Mouse (Mus musculus): ENCODE measurements around the gene Mcrip2. TPM values are rescaled to one million over a fixed set of nuclear protein-coding genes. Genes with fewer than 3 reads are reported as not detected.

Mcrip2 gene
- polyA plus RNA-seq, 1 experiment from 2014 or later = 15.9 TPM

GRCm38 (mm10) chr17:25841117-25841880 lies 27.3 kb downstream of the Mcrip2 start, which contains the start of gene Gm20683:
Gene Gm20683, minus strand, starts transcription at chr17:25841763.
- peaks cover 49% of the 10 kb centered on the region for H3K36me3 ChIP-seq (ENCODE audit: control insufficient read depth, insufficient read depth, low read length)
- no peak within 1 kb of the TSS for H3K4me2 ChIP-seq (ENCODE audit: low read length)
- H3K27ac ChIP-seq (ENCODE audit: low read depth, low read length) = no peak within 1 kb of the TSS
- no peak for DNase-seq (ENCODE audit: low spot score)
- WGBS = 94% methylated on average over 22 of the region's 22 CpGs
- H3K9me3 ChIP-seq (replicated peaks; ENCODE audit: control insufficient read depth, low read length) = no peaks in the 10 kb centered on the region
- no peaks in the 10 kb centered on the region for H3K27me3 ChIP-seq (replicated peaks; ENCODE audit: control insufficient read depth, insufficient read depth, low read length)
- H3K4me3 ChIP-seq (ENCODE audit: low read depth, low read length) = no peak within 1 kb of the TSS
- no peak within 1 kb of the TSS for H3K9ac ChIP-seq (ENCODE audit: low read length)
- peaks cover 21% of the 10 kb centered on the region for H3K4me1 ChIP-seq (ENCODE audit: control insufficient read depth, insufficient read depth, low read length)
- no peak for ATAC-seq

DNA sequence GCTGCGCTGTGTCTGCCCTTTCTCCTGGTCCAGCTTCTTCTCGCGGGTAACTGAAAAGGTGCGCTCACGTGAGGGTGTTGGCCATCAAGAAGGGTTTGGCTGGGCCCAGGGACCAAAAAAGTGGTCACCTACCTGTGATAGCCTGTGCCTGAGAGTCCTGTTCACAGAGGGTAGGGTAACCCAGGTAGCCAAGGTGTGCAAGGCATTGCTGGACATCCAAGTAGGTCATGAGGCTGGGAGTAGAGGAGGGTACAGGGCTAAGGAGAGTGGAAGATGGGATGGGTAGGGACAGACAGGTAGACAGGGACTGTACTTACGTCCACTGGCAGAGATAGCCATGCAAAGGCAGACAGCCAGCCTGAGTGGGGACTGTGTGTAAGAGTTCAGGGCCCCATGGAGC lies 28.0 kb downstream of the Mcrip2 start:
- Histone ChIP-seq H3K9ac (ENCODE audit: low read length) (no peak overlapping the region), H3K4me1 (ENCODE audit: control insufficient read depth, insufficient read depth, low read length) (peaks cover 25% of the 10 kb centered on the region), H3K36me3 (ENCODE audit: control insufficient read depth, insufficient read depth, low read length) (peaks cover 51% of the 10 kb centered on the region), H3K9me3 (replicated peaks; ENCODE audit: control insufficient read depth, low read length) (no peaks in the 10 kb centered on the region), H3K4me2 (ENCODE audit: low read length) (no peak overlapping the region), H3K27ac (ENCODE audit: low read depth, low read length) (no peak overlapping the region), H3K27me3 (replicated peaks; ENCODE audit: control insufficient read depth, insufficient read depth, low read length) (no peaks in the 10 kb centered on the region), H3K4me3 (ENCODE audit: low read depth, low read length) (no peak overlapping the region)
- ATAC-seq (no peak), DNase-seq (ENCODE audit: low spot score) (no peak)
- 98% methylated on average over 6 of the region's 6 CpGs for WGBS

DNA sequence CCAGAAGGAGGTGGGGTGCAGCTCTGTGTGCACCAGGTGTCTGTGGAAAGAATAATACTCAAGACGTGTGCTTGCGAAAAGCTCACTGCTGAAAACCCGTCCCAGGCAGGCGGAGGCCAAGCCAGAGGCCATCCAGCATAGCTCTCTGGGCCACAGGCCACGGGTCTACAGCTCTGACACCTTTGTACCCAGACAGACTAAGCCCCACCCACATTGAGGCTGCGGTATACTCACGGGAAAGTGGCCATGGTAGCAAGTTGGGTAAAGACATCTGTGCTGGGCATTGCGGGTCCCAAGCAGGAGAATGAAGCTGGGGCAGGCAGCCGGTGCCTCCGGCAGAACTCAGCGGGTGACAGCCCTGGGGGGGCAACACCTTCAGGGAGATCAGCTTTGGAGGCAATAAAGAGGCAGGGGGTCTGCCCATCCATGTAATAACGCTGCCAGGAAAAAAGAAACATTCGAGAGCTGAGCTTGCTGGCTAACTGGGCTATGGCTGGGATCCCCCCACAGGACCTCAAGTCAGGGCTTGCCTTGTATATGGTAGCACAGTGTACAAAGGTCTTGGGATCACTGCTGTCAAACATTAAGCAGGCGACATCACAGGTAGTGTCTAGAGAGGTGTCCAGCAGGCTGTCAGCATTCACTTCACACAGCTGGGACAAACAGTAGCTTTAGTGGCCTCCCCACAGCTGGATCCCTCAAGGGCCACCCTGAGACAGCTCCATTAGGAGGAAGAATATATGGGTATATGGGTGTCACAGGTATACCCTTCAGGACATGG lies 28.9 kb downstream of the Mcrip2 start:
- Histone ChIP-seq H3K9me3 (replicated peaks; ENCODE audit: control insufficient read depth, low read length) (no peaks in the 10 kb centered on the region), H3K27me3 (replicated peaks; ENCODE audit: control insufficient read depth, insufficient read depth, low read length) (no peaks in the 10 kb centered on the region), H3K4me3 (ENCODE audit: low read depth, low read length) (no peak overlapping the region), H3K9ac (ENCODE audit: low read length) (no peak overlapping the region), H3K27ac (ENCODE audit: low read depth, low read length) (no peak overlapping the region), H3K36me3 (ENCODE audit: control insufficient read depth, insufficient read depth, low read length) (peaks cover 59% of the 10 kb centered on the region), H3K4me2 (ENCODE audit: low read length) (no peak overlapping the region), H3K4me1 (ENCODE audit: control insufficient read depth, insufficient read depth, low read length) (peaks cover 32% of the 10 kb centered on the region)
- 85% methylated on average over 14 of the region's 14 CpGs for WGBS
- ATAC-seq (no peak), DNase-seq (ENCODE audit: low spot score) (no peak)

GRCm38 (mm10) chr17:25838904-25839303 lies 29.7 kb downstream of the Mcrip2 start:
- DNase-seq (ENCODE audit: low spot score) = no peak
- 91% methylated on average over 4 of the region's 4 CpGs for WGBS
- peaks cover 39% of the 10 kb centered on the region for H3K4me1 ChIP-seq (ENCODE audit: control insufficient read depth, insufficient read depth, low read length)

GRCm38 (mm10) chr17:25837533-25837932 lies 31.0 kb downstream of the Mcrip2 start:
- no peak overlapping the region for H3K4me3 ChIP-seq (ENCODE audit: low read depth, low read length)
- ATAC-seq = no peak
- H3K27ac ChIP-seq (ENCODE audit: low read depth, low read length) = peak overlapping the region; percentile 67
- peak; percentile 60 for DNase-seq (ENCODE audit: low spot score)
- peaks cover 38% of the 10 kb centered on the region for H3K4me1 ChIP-seq (ENCODE audit: control insufficient read depth, insufficient read depth, low read length)
- 27% methylated on average over 3 of the region's 3 CpGs for WGBS
- peaks cover 53% of the 10 kb centered on the region for H3K36me3 ChIP-seq (ENCODE audit: control insufficient read depth, insufficient read depth, low read length)
- H3K9me3 ChIP-seq (replicated peaks; ENCODE audit: control insufficient read depth, low read length) = no peaks in the 10 kb centered on the region
- peak overlapping the region; percentile 72; the same call in 1 of the 2 replicates for H3K9ac ChIP-seq (ENCODE audit: low read length)
- peak overlapping the region; percentile 72 for H3K4me2 ChIP-seq (ENCODE audit: low read length)
- H3K27me3 ChIP-seq (replicated peaks; ENCODE audit: control insufficient read depth, insufficient read depth, low read length) = no peaks in the 10 kb centered on the region

More at GRCm38 (mm10) chr17:25838904-25839303, 29.7 kb downstream of the Mcrip2 start:
- no peak for ATAC-seq
- peaks cover 59% of the 10 kb centered on the region for H3K36me3 ChIP-seq (ENCODE audit: control insufficient read depth, insufficient read depth, low read length)
- H3K9me3 ChIP-seq (replicated peaks; ENCODE audit: control insufficient read depth, low read length) = no peaks in the 10 kb centered on the region
- H3K4me2 ChIP-seq (ENCODE audit: low read length) = no peak overlapping the region
- no peak overlapping the region for H3K9ac ChIP-seq (ENCODE audit: low read length)
- no peaks in the 10 kb centered on the region for H3K27me3 ChIP-seq (replicated peaks; ENCODE audit: control insufficient read depth, insufficient read depth, low read length)
- no peak overlapping the region for H3K27ac ChIP-seq (ENCODE audit: low read depth, low read length)
- no peak overlapping the region for H3K4me3 ChIP-seq (ENCODE audit: low read depth, low read length)

DNA sequence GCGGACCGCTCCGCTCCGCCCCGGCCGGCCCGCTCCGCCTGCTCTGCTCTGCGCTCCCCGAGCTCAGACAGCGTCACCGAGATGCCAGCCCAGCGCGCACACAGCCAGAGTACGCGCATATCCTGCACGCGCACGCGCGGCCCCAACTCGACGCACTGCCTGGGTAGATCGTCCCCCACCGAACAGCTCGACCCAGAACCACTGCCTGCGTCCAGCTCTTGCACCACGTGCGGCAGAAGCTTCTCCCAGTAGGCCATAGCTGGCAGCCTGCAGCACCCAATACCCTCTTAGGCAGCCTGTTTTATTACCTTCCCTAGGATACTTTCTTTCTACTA lies 31.5 kb downstream of the Mcrip2 start, which contains the start of gene Rhbdl1:
TSS of gene Rhbdl1 (minus strand) at position 220 of the 335 bp plus-strand sequence.
- Histone ChIP-seq H3K4me2 (ENCODE audit: low read length) (peak within 1 kb of the TSS; percentile 72), H3K27ac (ENCODE audit: low read depth, low read length) (peak within 1 kb of the TSS; percentile 67), H3K9ac (ENCODE audit: low read length) (peak within 1 kb of the TSS; percentile 72), H3K9me3 (replicated peaks; ENCODE audit: control insufficient read depth, low read length) (no peaks in the 10 kb centered on the region), H3K4me3 (ENCODE audit: low read depth, low read length) (peak within 1 kb of the TSS; percentile 38), H3K4me1 (ENCODE audit: control insufficient read depth, insufficient read depth, low read length) (peaks cover 39% of the 10 kb centered on the region), H3K27me3 (replicated peaks; ENCODE audit: control insufficient read depth, insufficient read depth, low read length) (no peaks in the 10 kb centered on the region), H3K36me3 (ENCODE audit: control insufficient read depth, insufficient read depth, low read length) (peaks cover 49% of the 10 kb centered on the region)
- DNase-seq (ENCODE audit: low spot score) (peak; percentile 84), ATAC-seq (peak; percentile 27)
- WGBS = under 1% methylated on average over 26 of the region's 29 CpGs

DNA sequence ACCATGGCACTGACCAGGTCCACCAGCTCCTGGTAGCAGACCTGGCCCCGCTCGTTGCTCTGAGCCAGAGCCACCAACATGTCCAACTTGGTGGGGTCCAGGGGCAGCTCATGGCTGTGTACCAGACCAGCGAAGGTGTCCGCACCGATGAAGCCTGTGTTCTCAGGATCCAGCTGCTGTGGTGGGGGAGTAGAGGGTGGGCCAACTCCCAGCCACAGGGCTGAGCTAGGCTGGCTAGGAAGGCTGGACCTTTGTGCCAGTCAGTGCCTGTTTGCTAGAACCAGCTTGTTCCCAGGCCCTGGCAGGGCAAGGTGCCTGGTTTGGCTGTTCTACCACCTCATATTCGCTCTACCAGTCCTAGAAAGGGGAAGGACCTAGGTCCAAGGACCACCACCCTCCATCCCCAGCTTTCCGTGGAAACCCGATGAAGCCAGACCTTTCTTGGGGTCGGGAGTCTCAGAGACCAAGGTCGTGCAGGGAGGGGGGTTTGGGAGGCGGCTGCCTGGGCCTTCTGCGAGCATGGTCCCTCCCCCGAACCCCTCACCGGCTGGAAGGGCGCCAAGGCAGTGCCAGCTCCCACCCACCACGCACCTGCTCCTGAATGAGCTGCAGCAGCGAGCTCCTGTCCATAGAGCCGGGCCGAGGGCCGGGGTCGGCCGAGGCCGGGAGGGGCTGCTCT lies 32.0 kb downstream of the Mcrip2 start:
- peak overlapping the region; percentile 72 for H3K4me2 ChIP-seq (ENCODE audit: low read length)
- peak overlapping the region; percentile 38 for H3K4me3 ChIP-seq (ENCODE audit: low read depth, low read length)
- DNase-seq (ENCODE audit: low spot score) (peak; percentile 21), ATAC-seq (no peak)
- no peaks in the 10 kb centered on the region for H3K27me3 ChIP-seq (replicated peaks; ENCODE audit: control insufficient read depth, insufficient read depth, low read length)
- peaks cover 47% of the 10 kb centered on the region for H3K36me3 ChIP-seq (ENCODE audit: control insufficient read depth, insufficient read depth, low read length)
- peak overlapping the region; percentile 67 for H3K27ac ChIP-seq (ENCODE audit: low read depth, low read length)
- 22% methylated on average over 21 of the region's 23 CpGs for WGBS
- H3K4me1 ChIP-seq (ENCODE audit: control insufficient read depth, insufficient read depth, low read length) = peaks cover 44% of the 10 kb centered on the region
- H3K9me3 ChIP-seq (replicated peaks; ENCODE audit: control insufficient read depth, low read length) = no peaks in the 10 kb centered on the region
- H3K9ac ChIP-seq (ENCODE audit: low read length) = peak overlapping the region; percentile 72

GRCm38 (mm10) chr17:25835816-25836215 lies 32.7 kb downstream of the Mcrip2 start:
- Histone ChIP-seq H3K27ac (ENCODE audit: low read depth, low read length) (no peak overlapping the region), H3K4me2 (ENCODE audit: low read length) (peak overlapping the region; percentile 72; the same call in 1 of the 2 replicates), H3K27me3 (replicated peaks; ENCODE audit: control insufficient read depth, insufficient read depth, low read length) (no peaks in the 10 kb centered on the region), H3K36me3 (ENCODE audit: control insufficient read depth, insufficient read depth, low read length) (peaks cover 47% of the 10 kb centered on the region), H3K4me1 (ENCODE audit: control insufficient read depth, insufficient read depth, low read length) (peaks cover 48% of the 10 kb centered on the region), H3K4me3 (ENCODE audit: low read depth, low read length) (0 out of 2 replicates have a peak overlapping the region, but pooled peaks have one; percentile 38), H3K9ac (ENCODE audit: low read length) (no peak overlapping the region), H3K9me3 (replicated peaks; ENCODE audit: control insufficient read depth, low read length) (no peaks in the 10 kb centered on the region)
- no peak for DNase-seq (ENCODE audit: low spot score)
- ATAC-seq = no peak
- WGBS = 92% methylated on average over 16 of the region's 16 CpGs

Data from forebrain, embryonic 14.5 days (tissue).